Mouse (Mus musculus) kidney, postnatal 0 days (tissue): ENCODE results near the gene Setdb1. TPM values are rescaled to one million over a fixed set of nuclear protein-coding genes. Genes with fewer than 3 reads are reported as not detected.
A peak's percentile ranks its signal among the peaks of the same experiment; 100 is the strongest.

Experiments
- ATAC-seq: fragments of 200-750 bp; cut with Nextera tagmentation; replicated peaks from 2 replicates; pipeline ENCODE4 v1.8.0; 2017; ENCODE audit warnings: low read depth, moderate number of reproducible peaks, moderate TSS enrichment, moderate library complexity; ENCODE audit not compliant: low FRiP score
- DNase-seq: peaks from one replicate; pipeline ENCODE4 v3.0.0-alpha.2; 2016; ENCODE audit warnings: low spot score
- H3K27ac ChIP-seq: fragments of 300-500 bp; sonication (generic); 2 replicates; pipeline ENCODE4 v1.5.1; 2014; ENCODE audit warnings: mild to moderate bottlenecking
- H3K27me3 ChIP-seq: fragments of 300-500 bp; sonication (generic); 2 replicates; pipeline ENCODE4 v1.6.1; 2014; ENCODE audit warnings: low read length, mixed read lengths; ENCODE audit not compliant: insufficient read depth
- H3K36me3 ChIP-seq: fragments of 300-500 bp; sonication (generic); 2 replicates; pipeline ENCODE4 v1.6.1; 2014; ENCODE audit warnings: low read length, mixed read lengths; ENCODE audit not compliant: insufficient read depth
- H3K4me1 ChIP-seq: fragments of 300-500 bp; sonication (generic); replicated peaks from 2 replicates; pipeline ENCODE4 v1.6.1; 2014; ENCODE audit warnings: antibody characterized with exemption, low read length, mixed read lengths; ENCODE audit not compliant: insufficient read depth
- H3K4me2 ChIP-seq: fragments of 300-500 bp; sonication (generic); 2 replicates; pipeline ENCODE4 v1.6.1; 2014; ENCODE audit warnings: mild to moderate bottlenecking, low read length, moderate library complexity, mixed read lengths
- H3K4me3 ChIP-seq: fragments of 300-500 bp; sonication (generic); replicated peaks from 2 replicates; pipeline ENCODE4 v1.5.1; 2014; ENCODE audit warnings: low read depth, low read length
- H3K9ac ChIP-seq: fragments of 300-500 bp; sonication (generic); 2 replicates; pipeline ENCODE4 v1.6.1; 2014; ENCODE audit warnings: low read depth, low read length
- H3K9me3 ChIP-seq: fragments of 300-500 bp; sonication (generic); replicated peaks from 2 replicates; pipeline ENCODE4 v1.6.1; 2016; ENCODE audit warnings: low read length, inconsistent platforms, mixed read lengths
- CTCF ChIP-seq: IDR thresholded peaks from 2 replicates; pipeline ENCODE4 v1.5.1; 2016; ENCODE audit warnings: antibody characterized with exemption, low read depth, mild to moderate bottlenecking, moderate library complexity
- WGBS: fragments of 180-500 bp; shearing (Covaris S2); extraction: QIAGEN DNeasy Blood & Tissue Kit; methylation state at CpG from one replicate; pipeline ENCODE4 v1.1.7; 2014; 5-methylcytosine and 5-hydroxymethylcytosine counted together
- polyA plus RNA-seq: library from polyadenylated mRNA; unstranded; fragments of >200 nt; fragmentation: Nextera tagmentation; extraction: Ambion mirVana; gene quantifications from 2 replicates; pipeline ENCODE4 v1.2.1, GENCODE M21; 2015

Setdb1 gene
- polyA plus RNA-seq, 1 experiment from 2014 or later: 22.2 TPM

GRCm38 (mm10) chr3:95281216-95282126 is 75.5 kb downstream of the Setdb1 start, which contains the start of the genes Mindy1 and Prune1:
Mindy1 (plus strand) TSS chr3:95281345.
Prune1 (minus strand) TSS chr3:95282076.
- H3K36me3 ChIP-seq: no peaks in the 10 kb centered on the region
- peak within 1 kb of the TSS; percentile 75 for H3K4me2 ChIP-seq
- no peaks in the 10 kb centered on the region for H3K9me3 ChIP-seq
- peak within 1 kb of the TSS; percentile 58 for H3K4me3 ChIP-seq
- TF ChIP-seq CTCF: peak; percentile 61
- peaks cover 20% of the 10 kb centered on the region for H3K4me1 ChIP-seq
- WGBS: under 1% methylated on average over 53 of the region's 53 CpGs
- H3K27me3 ChIP-seq: no peaks in the 10 kb centered on the region
- ATAC-seq: peak; percentile 85
- DNase-seq: peak; percentile 99
- H3K27ac ChIP-seq: peak within 1 kb of the TSS; percentile 97
- peak within 1 kb of the TSS; percentile 77 for H3K9ac ChIP-seq

GRCm38 (mm10) chr3:95280747-95281146 is 76.3 kb downstream of the Setdb1 start:
- peaks cover 15% of the 10 kb centered on the region for H3K4me1 ChIP-seq
- no peaks in the 10 kb centered on the region for H3K27me3 ChIP-seq
- DNase-seq (peak; percentile 57), ATAC-seq (no peak)
- peak overlapping the region; percentile 75 for H3K4me2 ChIP-seq
- TF ChIP-seq CTCF: 0 out of 2 replicates have a peak, but pooled peaks have one; percentile 14
- peak overlapping the region; percentile 72 for H3K9ac ChIP-seq
- H3K36me3 ChIP-seq: no peaks in the 10 kb centered on the region
- peak overlapping the region; percentile 97 for H3K27ac ChIP-seq
- no peaks in the 10 kb centered on the region for H3K9me3 ChIP-seq
- H3K4me3 ChIP-seq: peak overlapping the region; percentile 58
- WGBS: 11% methylated on average over 8 of the region's 8 CpGs

- Histone ChIP-seq H3K4me1 (no peaks in the 10 kb centered on the region), H3K4me2 (no peak overlapping the region), H3K36me3 (no peaks in the 10 kb centered on the region), H3K4me3 (no peak overlapping the region), H3K9me3 (no peaks in the 10 kb centered on the region), H3K27ac (no peak overlapping the region), H3K9ac (no peak overlapping the region), H3K27me3 (no peaks in the 10 kb centered on the region)
- TF ChIP-seq CTCF: no peak
- WGBS: 63% methylated on average over 1 of the region's 1 CpGs
- ATAC-seq (no peak), DNase-seq (no peak)
Observed at GRCm38 (mm10) chr3:95277149-95277551, 79.9 kb downstream of the Setdb1 start.

GRCm38 (mm10) chr3:95276428-95276934 is 80.5 kb downstream of the Setdb1 start:
- no peaks in the 10 kb centered on the region for H3K27me3 ChIP-seq
- no peaks in the 10 kb centered on the region for H3K9me3 ChIP-seq
- no peak overlapping the region for H3K4me2 ChIP-seq
- no peak for TF ChIP-seq CTCF
- DNase-seq (no peak), ATAC-seq (no peak)
- no peak overlapping the region for H3K9ac ChIP-seq
- WGBS: 62% methylated on average over 5 of the region's 5 CpGs
- H3K4me3 ChIP-seq: no peak overlapping the region
- H3K27ac ChIP-seq: no peak overlapping the region
- no peaks in the 10 kb centered on the region for H3K4me1 ChIP-seq
- no peaks in the 10 kb centered on the region for H3K36me3 ChIP-seq

- no peak overlapping the region for H3K27ac ChIP-seq
- 55% methylated on average over 6 of the region's 6 CpGs for WGBS
- DNase-seq: peak; percentile 24
- ATAC-seq: no peak
- no peak overlapping the region for H3K4me2 ChIP-seq
- H3K9me3 ChIP-seq: no peaks in the 10 kb centered on the region
- H3K4me1 ChIP-seq: no peaks in the 10 kb centered on the region
- H3K4me3 ChIP-seq: no peak overlapping the region
- H3K9ac ChIP-seq: no peak overlapping the region
- TF ChIP-seq CTCF: no peak
- no peaks in the 10 kb centered on the region for H3K36me3 ChIP-seq
- no peaks in the 10 kb centered on the region for H3K27me3 ChIP-seq
Observed at GRCm38 (mm10) chr3:95275161-95275560, 81.8 kb downstream of the Setdb1 start.

GRCm38 (mm10) chr3:95274453-95274852 is 82.5 kb downstream of the Setdb1 start:
- Histone ChIP-seq H3K4me2 (no peak overlapping the region), H3K27me3 (no peaks in the 10 kb centered on the region), H3K4me3 (no peak overlapping the region), H3K36me3 (no peaks in the 10 kb centered on the region), H3K27ac (no peak overlapping the region), H3K9me3 (no peaks in the 10 kb centered on the region), H3K9ac (no peak overlapping the region), H3K4me1 (no peaks in the 10 kb centered on the region)
- 99% methylated on average over 4 of the region's 4 CpGs for WGBS
- ATAC-seq: no peak
- peak; percentile 26; the same call in 1 of the 2 replicates for TF ChIP-seq CTCF
- DNase-seq: no peak

Other genes starting within 250 kb of the Setdb1 start
- 116 and 120 TPM in 2 replicates for gene Vps72, start 246.2 kb downstream of the Setdb1 start, polyA plus RNA-seq
- gene Tmod4, start 232.7 kb downstream of the Setdb1 start, polyA plus RNA-seq: 0.69 and 0.83 TPM in 2 replicates
- 63.0 and 63.5 TPM in 2 replicates for gene Scnm1, start 223.2 kb downstream of the Setdb1 start, polyA plus RNA-seq
- gene Lysmd1, start 223.1 kb downstream of the Setdb1 start, polyA plus RNA-seq: 14.4 and 15.2 TPM in 2 replicates
- 2.8 and 3.6 TPM in 2 replicates for gene Tnfaip8l2, start 214.8 kb downstream of the Setdb1 start, polyA plus RNA-seq
- 1.8 and 2.9 TPM in 2 replicates for gene Sema6c, start 196.7 kb downstream of the Setdb1 start, polyA plus RNA-seq
- gene Gabpb2, start 139.3 kb downstream of the Setdb1 start, polyA plus RNA-seq: 4.5 and 5.4 TPM in 2 replicates
- 98.5 and 102 TPM in 2 replicates for gene Cdc42se1, start 128.5 kb downstream of the Setdb1 start, polyA plus RNA-seq
- 11.2 and 11.8 TPM in 2 replicates for gene Mllt11, start 125.0 kb downstream of the Setdb1 start, polyA plus RNA-seq
- gene Gm128, start 115.6 kb downstream of the Setdb1 start, polyA plus RNA-seq: 1.2 and 1.3 TPM in 2 replicates
- gene Bnipl, start 106.0 kb downstream of the Setdb1 start, polyA plus RNA-seq: 0.82 and 1.6 TPM in 2 replicates
- 72.6 and 73.2 TPM in 2 replicates for gene Mindy1, start 75.9 kb downstream of the Setdb1 start, polyA plus RNA-seq
- 20.1 and 20.3 TPM in 2 replicates for gene Prune1, start 75.1 kb downstream of the Setdb1 start, polyA plus RNA-seq
- gene Anxa9, start 50.0 kb downstream of the Setdb1 start, polyA plus RNA-seq: 9.9 and 10.1 TPM in 2 replicates
- gene Cers2, start 42.4 kb downstream of the Setdb1 start, polyA plus RNA-seq: 172 and 186 TPM in 2 replicates
- gene 4930558C23Rik, start 45.6 kb upstream of the Setdb1 start, polyA plus RNA-seq: 0.22 and 0.26 TPM in 2 replicates
- 21.6 and 26.7 TPM in 2 replicates for gene Arnt, start 77.2 kb upstream of the Setdb1 start, polyA plus RNA-seq
- 10.5 and 11.3 TPM in 2 replicates for gene Ctsk, start 142.1 kb upstream of the Setdb1 start, polyA plus RNA-seq
- gene Ctss, start 169.6 kb upstream of the Setdb1 start, polyA plus RNA-seq: 22.1 and 24.0 TPM in 2 replicates
- not detected in 2 replicates for gene Hormad1, start 202.5 kb upstream of the Setdb1 start, polyA plus RNA-seq
- gene Golph3l, start 231.7 kb upstream of the Setdb1 start, polyA plus RNA-seq: 33.6 and 34.4 TPM in 2 replicates